Mouse (Mus musculus) heart, postnatal 14 days (tissue): ENCODE data around the gene Slamf8. TPM values are rescaled to one million over a fixed set of nuclear protein-coding genes. Genes with fewer than 3 reads are reported as not detected.

Experiments
- DNase-seq, 2 experiments: peaks; one replicate each; pipeline ENCODE4 v3.0.0; 2021 to 2022
- intact Hi-C: fragments of 180-260 bp; cut with DNase I; formaldehyde crosslinking; loops from one replicate; pipeline ENCODE4 v1.15.1; 2025
- total RNA-seq, 2 experiments: library from RNA; stranded (reverse); gene quantifications; 2 replicates each; pipeline ENCODE4 v1.2.3; 2021

Slamf8 gene
- total RNA-seq, 2 experiments from 2014 or later, result 0.17 TPM; not detected in 1

GRCm38 (mm10) chr1:172546062-172546461 is 44.3 kb downstream of the Slamf8 start:
- intact Hi-C loops, result no loop called here

GRCm38 (mm10) chr1:172540283-172540820 is 50.0 kb downstream of the Slamf8 start:
- intact Hi-C loops, result no loop called here
- DNase-seq, result no peak

More at GRCm38 (mm10) chr1:172546062-172546461, 44.3 kb downstream of the Slamf8 start:
- no peak for DNase-seq

GRCm38 (mm10) chr1:172539827-172540226 is 50.5 kb downstream of the Slamf8 start:
- intact Hi-C loops, result no loop called here
- DNase-seq, result no peak

GRCm38 (mm10) chr1:172535116-172535515 is 55.3 kb downstream of the Slamf8 start:
- no peak for DNase-seq
- intact Hi-C loops, result loop anchor here (2.0 kb wide), 1 partner anchor 18 kb away; no protein-coding TSS in a partner anchor

- intact Hi-C loops, result no loop called here
- peak; percentile 33 to 51 for DNase-seq
Observed at GRCm38 (mm10) chr1:172532551-172532950, 57.8 kb downstream of the Slamf8 start.

Other genes with a start within 250 kb of the Slamf8 start
- gene Kcnj10, start 249.4 kb downstream of the Slamf8 start, total RNA-seq, result under 1 TPM; 0.10 to 0.22 TPM
- 1 to 10 TPM; 6.4 to 7.1 TPM for gene Pigm, start 214.0 kb downstream of the Slamf8 start, total RNA-seq
- gene Slamf9, start 115.2 kb downstream of the Slamf8 start, total RNA-seq, result 1 to 10 TPM in 1 of 2 experiments, under 1 TPM in 1; 0.98 to 1.1 TPM
- gene Igsf9, start 108.8 kb downstream of the Slamf8 start, total RNA-seq, result under 1 TPM; 0.49 to 0.76 TPM
- 100 to 1,000 TPM; 110 to 117 TPM for gene Tagln2, start 90.5 kb downstream of the Slamf8 start, total RNA-seq
- gene Cfap45, start 69.8 kb downstream of the Slamf8 start, total RNA-seq, result 1 to 10 TPM in 1 of 2 experiments, under 1 TPM in 1; 0.63 to 2.0 TPM
- gene Vsig8, start 34.6 kb downstream of the Slamf8 start, total RNA-seq, result under 1 TPM in 1 of 2 experiments, not detected in 1; 0.15 TPM
- gene Fcrl6, start 12.0 kb upstream of the Slamf8 start, total RNA-seq, result not detected
- 1 to 10 TPM; 7.4 to 9.3 TPM for gene Dusp23, start 42.4 kb upstream of the Slamf8 start, total RNA-seq
- not detected for gene Crp, start 107.5 kb upstream of the Slamf8 start, total RNA-seq